Mouse (Mus musculus): ENCODE results near the gene Magea2.
"Not testable (repeated sequence)": the region's sequence is repeated elsewhere in the genome, so short reads cannot be mapped to it uniquely, and the experiment has no call there.

Gene Magea2

DNA sequence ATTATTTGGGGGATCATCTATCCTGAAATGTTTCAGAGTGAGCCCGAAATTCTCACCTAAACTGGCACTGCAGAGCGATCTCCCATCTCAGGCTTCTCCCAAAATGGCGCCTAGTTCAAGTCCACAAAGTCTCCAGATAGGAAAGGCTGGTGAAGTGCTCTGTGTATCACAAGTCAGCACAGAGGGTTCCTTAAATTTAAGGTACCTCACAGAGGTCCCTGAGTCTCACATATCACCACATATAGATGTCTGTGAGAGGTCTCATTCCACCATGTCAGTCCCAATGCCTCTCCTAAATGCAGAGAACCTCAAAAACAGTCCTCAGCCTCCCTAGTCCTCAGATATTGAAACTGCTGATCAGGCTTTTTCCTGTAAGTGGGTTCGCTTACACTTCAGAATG lies at the start of gene Magea2:
Magea2 (minus strand) TSS at position 101 of the 400 bp plus-strand sequence.
- DNase-seq (ENCODE audit: low spot score in 2 of 2) = not testable (repeated sequence)

DNA sequence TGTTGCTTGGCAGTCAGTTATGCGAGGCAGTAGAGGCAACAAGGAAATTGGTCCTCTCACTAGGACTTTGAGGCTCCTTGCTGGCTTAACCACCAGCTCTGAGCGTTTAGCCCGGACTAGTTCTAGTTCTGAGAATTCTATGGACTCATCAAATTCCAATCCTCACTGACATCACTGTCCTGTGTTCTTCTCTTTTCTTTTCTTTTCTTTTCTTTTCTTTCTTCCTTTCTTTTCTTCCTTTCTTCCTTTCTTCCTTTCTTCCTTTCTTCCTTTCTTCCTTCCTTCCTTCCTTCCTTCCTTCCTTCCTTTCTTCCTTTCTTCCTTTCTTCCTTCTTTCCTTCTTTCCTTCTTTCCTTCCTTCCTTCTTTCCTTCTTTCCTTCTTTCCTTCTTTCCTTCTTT lies 34.8 kb upstream of the Magea2 start, which contains the start of gene Cldn34b2:
Cldn34b2 (minus strand) TSS at position 101 of the 400 bp plus-strand sequence.
- DNase-seq (ENCODE audit: low spot score in 2 of 2) = not testable (repeated sequence)

DNA sequence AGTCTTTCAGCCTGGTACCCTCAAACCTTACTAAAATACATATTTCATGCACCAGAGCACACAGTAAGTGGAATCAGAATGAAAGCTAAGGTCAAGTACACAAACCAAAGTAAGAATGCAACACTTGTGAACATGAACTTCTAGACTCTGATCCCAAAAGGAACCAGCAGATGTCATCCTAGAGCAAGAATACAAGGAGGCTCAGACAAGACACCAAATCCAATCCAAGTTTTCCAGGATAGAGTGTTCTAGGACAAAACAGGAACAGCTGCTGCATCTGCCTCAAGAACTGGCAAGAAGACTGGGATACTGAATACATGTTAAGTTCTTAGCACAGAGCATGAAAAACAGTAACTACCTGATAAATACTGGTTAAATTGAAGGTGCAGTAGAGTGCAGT lies 4.6 kb upstream of the Magea2 start:
- no peak for DNase-seq (ENCODE audit: low spot score in 2 of 2)

DNA sequence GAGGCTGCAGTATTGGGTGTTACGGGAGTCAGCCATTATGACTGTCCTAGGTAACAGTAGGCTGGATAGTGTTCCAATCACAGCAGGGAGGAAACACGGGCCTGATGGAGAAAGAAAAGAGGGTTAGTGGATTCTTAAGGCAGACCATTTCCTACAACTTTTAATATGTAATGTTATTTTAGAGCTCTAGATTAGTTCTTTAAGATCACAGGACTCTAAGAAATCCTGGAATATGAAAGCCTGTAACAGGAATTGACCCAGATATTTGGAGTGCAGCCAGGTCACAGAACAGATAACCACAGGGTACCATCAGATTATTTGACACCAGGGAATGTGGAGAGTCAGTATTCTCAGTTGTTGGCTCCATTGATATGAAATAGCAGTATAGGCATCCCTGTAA lies 3.8 kb downstream of the Magea2 start, which contains the start of gene Magea1:
Magea1 (minus strand) TSS at position 101 of the 400 bp plus-strand sequence.
- not testable (repeated sequence) for DNase-seq (ENCODE audit: low spot score in 2 of 2)

DNA sequence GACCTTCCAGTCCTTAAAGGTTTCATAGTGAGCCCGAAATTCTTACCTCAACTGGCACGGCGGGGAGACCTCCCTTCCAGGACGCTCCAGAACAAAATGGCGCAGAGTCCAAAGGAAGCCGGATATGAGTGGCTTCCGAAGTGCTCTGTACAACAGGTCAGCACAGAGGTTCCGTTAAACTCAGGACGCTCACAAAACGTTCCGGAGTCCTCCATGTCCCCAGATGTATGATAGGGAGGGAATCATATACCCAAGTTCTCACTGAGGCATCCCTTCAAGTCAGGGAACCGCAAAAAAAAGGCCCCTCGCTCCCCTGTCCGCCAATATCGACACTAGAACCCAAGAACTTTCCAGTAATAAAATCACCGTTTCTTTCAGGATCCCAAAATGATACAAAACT lies 30.4 kb downstream of the Magea2 start, which contains the start of gene Magea5:
Magea5 (minus strand) TSS at position 101 of the 400 bp plus-strand sequence.
- not testable (repeated sequence) for DNase-seq (ENCODE audit: low spot score in 2 of 2)

DNA sequence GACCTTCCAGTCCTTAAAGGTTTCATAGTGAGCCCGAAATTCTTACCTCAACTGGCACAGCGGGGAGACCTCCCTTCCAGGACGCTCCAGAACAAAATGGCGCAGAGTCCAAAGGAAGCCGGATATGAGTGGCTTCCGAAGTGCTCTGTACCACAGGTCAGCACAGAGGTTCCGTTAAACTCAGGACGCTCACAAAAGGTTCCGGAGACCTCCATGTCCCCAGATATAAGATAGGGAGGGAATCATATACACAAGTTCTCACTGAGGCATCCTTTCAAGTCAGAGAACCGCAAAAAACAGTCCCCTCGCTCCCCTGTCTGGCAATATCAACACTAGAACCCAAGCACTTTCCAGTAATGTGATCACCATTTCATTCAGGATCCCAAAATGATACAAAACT lies 97.7 kb downstream of the Magea2 start, which contains the start of gene Magea8:
Magea8 (minus strand) TSS at position 101 of the 400 bp plus-strand sequence.
- DNase-seq (ENCODE audit: low spot score in 2 of 2) = not testable (repeated sequence)

All from spleen, postnatal 10 days (tissue).